7 mouse cellular contexts compared by ENCODE assay signal in genomic region chr8:85071514-85072281, GRCm38 (mm10). TPM values are rescaled to one million over a fixed set of nuclear protein-coding genes. Genes with fewer than 3 reads are reported as not detected.
DNase-seq lines count a peak whose midpoint lies in the region; ATAC-seq lines count a peak whose summit lies in the region.

TSS of gene Dhps (plus strand) at chr8:85071757.

- peak within 1 kb of the TSS; percentile 95 for H3K27ac ChIP-seq in limb, embryonic 10.5 days
- peak within 1 kb of the TSS; percentile 93 for H3K27ac ChIP-seq in midbrain, embryonic 13.5 days

- ATAC-seq in midbrain, embryonic 13.5 days: peak; percentile 89

- under 1% methylated on average over 68 of the region's 68 CpGs for WGBS in limb, embryonic 10.5 days
- whole genome bisulfite sequencing in midbrain, embryonic 13.5 days: under 1% methylated on average over 67 of the region's 68 CpGs

- H3K27me3 ChIP-seq in limb, embryonic 10.5 days (ENCODE audit: low read depth, poor library complexity, severe bottlenecking): no peaks in the 10 kb centered on the region
- H3K27me3 ChIP-seq in midbrain, embryonic 13.5 days: no peaks in the 10 kb centered on the region

- H3K4me3 ChIP-seq in limb, embryonic 10.5 days: peak within 1 kb of the TSS; percentile 96
- H3K4me3 ChIP-seq in midbrain, embryonic 13.5 days (replicated peaks): peak within 1 kb of the TSS; percentile 78

- peaks cover 22% of the 10 kb centered on the region for H3K4me1 ChIP-seq in limb, embryonic 10.5 days
- H3K4me1 ChIP-seq in midbrain, embryonic 13.5 days (replicated peaks): peaks cover 17% of the 10 kb centered on the region

- H3K36me3 ChIP-seq in limb, embryonic 10.5 days: peaks cover 51% of the 10 kb centered on the region
- peaks cover 62% of the 10 kb centered on the region for H3K36me3 ChIP-seq in midbrain, embryonic 13.5 days

- DNase-seq in adrenal gland, adult 8-10 months: peak; percentile 90
- DNase-seq in embryo, embryonic 9.5 days (ENCODE audit: extremely low spot score): peak; percentile 86
- DNase-seq in gonadal fat pad, adult 2 months (ENCODE audit: low read depth): no peak
- DNase-seq in kidney, adult 11 months: peak; percentile 90
- peak; percentile 94 for DNase-seq in limb, embryonic 10.5 days (ENCODE audit: low spot score)
- DNase-seq in spleen, adult 12 weeks (ENCODE audit: low spot score): peak; percentile 73

- H3K9me3 ChIP-seq in limb, embryonic 10.5 days (replicated peaks): no peaks in the 10 kb centered on the region
- no peaks in the 10 kb centered on the region for H3K9me3 ChIP-seq in midbrain, embryonic 13.5 days

- H3K4me2 ChIP-seq in midbrain, embryonic 13.5 days (replicated peaks): peak within 1 kb of the TSS; percentile 68

- H3K9ac ChIP-seq in midbrain, embryonic 13.5 days (replicated peaks): peak within 1 kb of the TSS; percentile 80

RNA-seq across cellular contexts. Expression of gene Dhps, which starts in this region (rescaled TPM):
- 10 to 100 TPM; 31.4 to 41.2 (median 33.2) TPM for total RNA-seq in adrenal gland, adult 8-10 months (2022)
- polyA plus RNA-seq in gonadal fat pad, adult 2 months (2012; rRNA removed): 44.5 and 48.3 TPM in 2 replicates
- polyA plus RNA-seq in limb, embryonic 10.5 days (2016; fragmentation: Nextera tagmentation; extraction: Ambion mirVana): 70.2 and 79.0 TPM in 2 replicates
- 90.0 and 93.2 TPM in 2 replicates for polyA plus RNA-seq in midbrain, embryonic 13.5 days (2015; fragmentation: Nextera tagmentation; extraction: Ambion mirVana)
